Mouse (Mus musculus) embryonic facial prominence, embryonic 13.5 days (tissue): ENCODE measurements at regions not wholly inside any gene's neighbourhood (a gene's known extent, or its start where the extent isn't known, plus 50 kb on each side); places are given as distances from the start of the nearest gene placed in this dataset.
A peak's percentile ranks its signal among the peaks of the same experiment; 100 is the strongest.

Experiments used
- ATAC-seq: fragments of 200-750 bp; cut with Nextera tagmentation; 2 replicates; pipeline ENCODE4 v1.8.0; 2017; ENCODE audit warnings: low read depth; ENCODE audit not compliant: insufficient number of reproducible peaks, insufficient read depth, low FRiP score, low TSS enrichment
- H3K27ac ChIP-seq: fragments of 300-500 bp; sonication (generic); 2 replicates; pipeline ENCODE4 v1.5.1; 2015; ENCODE audit warnings: moderate library complexity, mild to moderate bottlenecking, inconsistent platforms
- H3K27me3 ChIP-seq: fragments of 300-500 bp; sonication (generic); 2 replicates; pipeline ENCODE4 v1.6.1; 2015; ENCODE audit warnings: mild to moderate bottlenecking, inconsistent platforms
- H3K36me3 ChIP-seq: fragments of 300-500 bp; sonication (generic); 2 replicates; pipeline ENCODE4 v1.6.1; 2015; ENCODE audit warnings: mild to moderate bottlenecking, inconsistent platforms
- H3K4me1 ChIP-seq: fragments of 300-500 bp; sonication (generic); 2 replicates; pipeline ENCODE4 v1.6.1; 2015; ENCODE audit warnings: inconsistent platforms
- H3K4me2 ChIP-seq: fragments of 300-500 bp; sonication (generic); 2 replicates; pipeline ENCODE4 v1.6.1; 2015; ENCODE audit warnings: moderate library complexity, mild to moderate bottlenecking, inconsistent platforms
- H3K4me3 ChIP-seq: fragments of 300-500 bp; sonication (generic); 2 replicates; pipeline ENCODE4 v1.5.1; 2015; ENCODE audit warnings: mild to moderate bottlenecking, inconsistent platforms
- H3K9ac ChIP-seq: fragments of 300-500 bp; sonication (generic); 2 replicates; pipeline ENCODE4 v1.6.1; 2015; ENCODE audit warnings: mild to moderate bottlenecking, inconsistent platforms
- H3K9me3 ChIP-seq: fragments of 300-500 bp; sonication (generic); 2 replicates; pipeline ENCODE4 v1.6.1; 2016; ENCODE audit warnings: inconsistent platforms
- WGBS: fragments of 180-500 bp; shearing (Covaris S2); methylation state at CpG from one replicate; pipeline ENCODE4 v1.1.7; 2015; ENCODE audit warnings: mixed read lengths; 5-methylcytosine and 5-hydroxymethylcytosine counted together

DNA sequence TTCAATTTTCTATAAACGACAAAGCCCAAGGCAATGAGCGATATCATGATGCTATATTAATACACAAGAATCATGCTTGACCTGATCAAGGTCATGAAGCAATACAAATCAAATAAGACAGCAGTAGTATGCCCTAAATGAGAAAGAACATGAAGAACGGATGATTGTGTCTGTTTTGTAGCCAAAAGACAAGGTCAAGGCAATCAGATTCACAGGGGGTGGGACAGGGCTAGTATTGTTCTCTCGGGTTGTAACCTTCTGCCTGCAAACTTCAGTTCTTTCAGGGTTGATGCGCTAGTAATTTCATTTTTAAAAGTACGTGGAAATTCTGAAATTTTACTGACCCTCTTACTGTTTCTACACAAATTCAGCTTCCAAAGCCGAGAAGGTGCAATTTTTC is 206.7 kb downstream of the Arl4a start:
- no peak overlapping the region for H3K27ac ChIP-seq
- ATAC-seq, result no peak
- WGBS, result 83% methylated on average over 7 of the region's 7 CpGs
- H3K4me3 ChIP-seq, result no peak overlapping the region
- H3K9ac ChIP-seq, result no peak overlapping the region
- H3K9me3 ChIP-seq, result no peaks in the 10 kb centered on the region
- H3K36me3 ChIP-seq, result no peaks in the 10 kb centered on the region
- no peaks in the 10 kb centered on the region for H3K27me3 ChIP-seq
- H3K4me1 ChIP-seq, result no peaks in the 10 kb centered on the region
- no peak overlapping the region for H3K4me2 ChIP-seq

DNA sequence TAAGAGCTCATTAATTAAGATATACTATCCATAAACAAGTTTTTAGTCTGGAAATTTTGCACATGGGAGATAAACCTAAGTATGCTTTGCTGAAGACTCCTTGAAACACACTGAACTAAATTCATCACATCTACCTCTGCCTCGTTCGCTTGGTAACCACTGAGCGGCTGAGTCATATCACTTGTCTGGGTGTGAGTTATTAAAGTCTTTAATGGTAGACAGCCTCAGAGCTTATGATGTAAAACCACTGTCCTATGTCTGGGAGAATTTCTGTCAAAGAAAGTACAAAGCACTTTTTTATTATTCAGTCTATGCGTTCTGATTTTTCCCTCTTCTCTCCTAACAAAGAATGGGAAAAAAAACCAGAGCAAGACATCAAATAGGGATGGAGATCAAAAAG is 207.3 kb downstream of the Arl4a start:
- Histone ChIP-seq H3K4me2 (no peak overlapping the region), H3K27ac (no peak overlapping the region), H3K9ac (no peak overlapping the region), H3K4me3 (no peak overlapping the region), H3K4me1 (no peaks in the 10 kb centered on the region), H3K36me3 (no peaks in the 10 kb centered on the region), H3K9me3 (no peaks in the 10 kb centered on the region), H3K27me3 (no peaks in the 10 kb centered on the region)
- WGBS, result 76% methylated on average over 4 of the region's 4 CpGs
- ATAC-seq, result no peak

DNA sequence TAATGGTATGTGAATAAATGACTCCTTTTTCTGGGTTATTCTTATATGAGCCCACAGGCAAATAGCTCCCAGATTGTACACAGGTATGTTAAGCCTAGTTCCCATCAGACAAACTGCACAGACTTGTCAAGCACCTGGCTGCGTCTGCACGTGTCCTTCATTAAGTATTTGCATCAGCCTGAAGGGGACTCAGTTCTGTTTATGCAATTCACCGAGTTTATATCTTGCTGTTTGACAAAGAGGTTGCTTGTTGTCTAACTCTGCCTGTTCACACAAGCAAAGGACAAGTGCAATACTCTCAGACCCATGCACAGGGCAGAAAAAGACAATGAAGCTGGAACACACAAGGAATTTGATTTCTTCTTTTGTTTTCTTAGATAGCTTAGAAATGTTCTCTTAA is 215.2 kb downstream of the Arl4a start:
- Histone ChIP-seq H3K4me3 (no peak overlapping the region), H3K9ac (no peak overlapping the region), H3K9me3 (no peaks in the 10 kb centered on the region), H3K27ac (0 out of 2 replicates have a peak overlapping the region, but pooled peaks have one; percentile 11), H3K27me3 (no peaks in the 10 kb centered on the region), H3K4me1 (no peaks in the 10 kb centered on the region), H3K4me2 (no peak overlapping the region), H3K36me3 (no peaks in the 10 kb centered on the region)
- no peak for ATAC-seq
- 55% methylated on average over 3 of the region's 3 CpGs for WGBS

DNA sequence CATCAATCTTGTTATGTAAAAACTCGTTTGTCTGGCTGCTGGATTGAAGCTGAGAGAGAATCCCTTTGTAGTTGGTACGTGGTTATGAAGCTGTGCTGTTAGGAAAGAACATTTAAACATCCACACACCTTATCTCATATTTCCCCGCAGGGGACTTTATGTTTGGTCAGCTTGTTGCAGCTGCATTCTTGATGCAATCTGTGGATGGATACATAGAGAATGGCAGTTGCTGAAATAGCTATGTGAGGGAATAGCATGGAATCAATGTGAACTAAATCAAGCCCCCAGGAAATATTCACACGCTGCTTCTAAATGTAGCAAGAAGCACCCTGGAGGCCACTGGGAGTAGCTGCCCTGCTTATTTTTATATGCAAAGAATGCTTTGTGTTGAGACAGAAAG is 236.3 kb downstream of the Arl4a start:
- H3K4me2 ChIP-seq, result no peak overlapping the region
- H3K4me1 ChIP-seq, result no peaks in the 10 kb centered on the region
- H3K9me3 ChIP-seq, result no peaks in the 10 kb centered on the region
- 56% methylated on average over 4 of the region's 4 CpGs for WGBS
- no peaks in the 10 kb centered on the region for H3K27me3 ChIP-seq
- H3K36me3 ChIP-seq, result no peaks in the 10 kb centered on the region
- H3K27ac ChIP-seq, result no peak overlapping the region
- no peak overlapping the region for H3K4me3 ChIP-seq
- H3K9ac ChIP-seq, result no peak overlapping the region
- no peak for ATAC-seq

DNA sequence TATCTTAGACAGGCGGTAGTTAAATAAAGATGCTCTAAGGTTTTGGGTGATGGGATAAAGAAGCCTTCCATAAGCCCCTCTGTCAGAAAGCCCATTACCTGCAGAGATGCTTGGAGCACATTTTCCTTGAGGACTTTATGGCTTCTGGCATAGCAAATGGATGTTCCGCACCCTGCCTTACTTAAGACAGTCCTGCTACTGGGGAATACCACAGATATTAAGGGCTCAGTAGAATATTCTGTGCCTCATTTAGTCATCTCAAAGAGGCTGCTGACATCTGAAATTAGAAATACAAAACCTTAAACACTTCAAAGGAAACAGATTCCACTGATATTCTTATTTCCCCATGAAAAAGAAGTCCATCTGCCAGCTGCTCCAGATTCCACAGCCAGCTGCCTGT is 240.0 kb downstream of the Arl4a start:
- H3K36me3 ChIP-seq, result no peaks in the 10 kb centered on the region
- no peaks in the 10 kb centered on the region for H3K27me3 ChIP-seq
- no peak overlapping the region for H3K4me3 ChIP-seq
- no peak overlapping the region for H3K9ac ChIP-seq
- no peak overlapping the region for H3K4me2 ChIP-seq
- no peaks in the 10 kb centered on the region for H3K4me1 ChIP-seq
- ATAC-seq, result no peak
- no peaks in the 10 kb centered on the region for H3K9me3 ChIP-seq
- WGBS, result 59% methylated on average over 2 of the region's 2 CpGs
- no peak overlapping the region for H3K27ac ChIP-seq

DNA sequence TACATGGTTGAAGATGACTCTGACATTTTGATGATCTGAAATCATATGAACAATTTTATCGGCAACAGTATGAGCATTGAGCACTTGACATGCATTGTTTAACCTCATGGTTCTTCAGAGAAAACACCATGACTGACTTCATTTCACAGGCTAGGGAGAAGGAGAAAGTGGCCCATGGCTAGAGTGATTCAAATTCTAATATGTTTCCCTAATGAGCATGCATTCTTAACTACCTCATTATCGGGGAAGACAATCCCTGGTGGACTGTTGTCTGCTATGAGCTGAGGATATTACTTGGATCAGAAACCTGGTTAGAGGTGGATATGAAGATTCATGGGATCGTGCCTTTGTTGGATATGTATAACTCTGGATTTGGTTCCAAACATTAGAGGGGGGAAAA is 240.9 kb downstream of the Arl4a start:
- H3K4me2 ChIP-seq, result no peak overlapping the region
- H3K9me3 ChIP-seq, result no peaks in the 10 kb centered on the region
- H3K4me1 ChIP-seq, result no peaks in the 10 kb centered on the region
- 89% methylated on average over 3 of the region's 3 CpGs for WGBS
- ATAC-seq, result no peak
- H3K9ac ChIP-seq, result no peak overlapping the region
- no peak overlapping the region for H3K4me3 ChIP-seq
- no peaks in the 10 kb centered on the region for H3K36me3 ChIP-seq
- H3K27me3 ChIP-seq, result no peaks in the 10 kb centered on the region
- no peak overlapping the region for H3K27ac ChIP-seq

DNA sequence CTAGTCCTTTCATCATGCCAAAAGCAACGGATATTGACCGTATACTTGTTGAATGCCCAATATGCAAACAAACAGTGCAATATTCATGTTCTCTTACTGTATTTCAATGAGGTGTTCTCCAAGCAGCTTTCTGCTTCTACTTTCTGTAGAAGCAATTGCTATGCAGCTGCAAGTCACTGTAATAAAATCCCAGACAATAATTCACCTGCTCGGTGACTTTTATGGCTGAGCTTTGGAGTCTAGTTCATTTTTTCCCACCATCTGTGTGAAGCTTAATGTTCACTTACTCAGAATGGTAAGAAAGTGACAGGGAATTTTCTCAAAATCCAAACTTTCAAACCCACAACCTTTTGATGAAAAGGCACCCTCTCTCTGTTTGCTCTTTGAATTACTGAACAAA is 252.8 kb downstream of the Arl4a start:
- Histone ChIP-seq H3K9ac (no peak overlapping the region), H3K4me1 (no peaks in the 10 kb centered on the region), H3K36me3 (no peaks in the 10 kb centered on the region), H3K9me3 (no peaks in the 10 kb centered on the region), H3K27me3 (no peaks in the 10 kb centered on the region), H3K27ac (no peak overlapping the region), H3K4me3 (no peak overlapping the region), H3K4me2 (no peak overlapping the region)
- ATAC-seq, result no peak
- WGBS, result 91% methylated on average over 3 of the region's 3 CpGs

DNA sequence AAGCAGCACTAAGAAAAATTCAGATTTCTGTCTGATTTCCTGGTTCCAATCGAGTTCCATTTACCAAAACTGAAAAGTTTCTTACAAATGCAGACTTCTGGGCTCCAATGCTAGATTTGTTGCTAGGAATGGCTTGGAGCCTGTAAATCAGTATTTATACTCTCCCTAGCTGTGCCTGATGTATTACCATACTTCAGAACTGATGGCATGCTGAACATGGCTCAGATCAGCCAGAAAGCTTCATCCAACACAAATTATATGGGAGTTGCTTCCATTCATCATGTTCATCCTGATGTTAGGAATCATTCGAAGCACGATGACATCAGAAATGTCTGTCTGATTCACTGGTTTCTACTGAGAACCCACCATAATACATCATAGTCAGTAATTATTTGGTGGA is 253.3 kb downstream of the Arl4a start:
- Histone ChIP-seq H3K27ac (no peak overlapping the region), H3K36me3 (no peaks in the 10 kb centered on the region), H3K27me3 (no peaks in the 10 kb centered on the region), H3K9ac (no peak overlapping the region), H3K4me2 (no peak overlapping the region), H3K9me3 (no peaks in the 10 kb centered on the region), H3K4me1 (no peaks in the 10 kb centered on the region), H3K4me3 (no peak overlapping the region)
- 82% methylated on average over 3 of the region's 3 CpGs for WGBS
- ATAC-seq, result no peak

DNA sequence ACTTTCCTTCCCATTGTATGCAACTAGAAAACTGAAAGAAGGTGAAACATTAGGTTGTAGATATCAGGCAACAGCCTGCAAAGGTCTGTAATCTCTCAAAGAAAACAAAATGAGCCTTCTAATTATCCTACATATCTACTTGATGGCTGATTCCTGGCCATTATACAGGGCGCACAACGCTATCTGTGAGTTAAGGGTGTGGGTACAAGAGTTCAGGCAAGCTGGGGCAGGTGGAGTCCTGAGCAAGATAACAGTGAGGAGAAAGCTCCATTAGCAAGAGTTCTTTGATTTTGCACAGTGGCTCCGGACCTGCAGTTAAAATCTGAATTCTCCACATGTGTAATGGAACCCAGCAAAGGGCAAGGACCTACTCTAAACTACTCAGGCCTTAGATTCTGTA is 261.7 kb downstream of the Arl4a start:
- no peaks in the 10 kb centered on the region for H3K27me3 ChIP-seq
- ATAC-seq, result no peak
- WGBS, result 84% methylated on average over 3 of the region's 3 CpGs
- H3K9ac ChIP-seq, result no peak overlapping the region
- no peaks in the 10 kb centered on the region for H3K4me1 ChIP-seq
- no peak overlapping the region for H3K4me2 ChIP-seq
- no peak overlapping the region for H3K27ac ChIP-seq
- H3K9me3 ChIP-seq, result no peaks in the 10 kb centered on the region
- no peak overlapping the region for H3K4me3 ChIP-seq
- no peaks in the 10 kb centered on the region for H3K36me3 ChIP-seq

DNA sequence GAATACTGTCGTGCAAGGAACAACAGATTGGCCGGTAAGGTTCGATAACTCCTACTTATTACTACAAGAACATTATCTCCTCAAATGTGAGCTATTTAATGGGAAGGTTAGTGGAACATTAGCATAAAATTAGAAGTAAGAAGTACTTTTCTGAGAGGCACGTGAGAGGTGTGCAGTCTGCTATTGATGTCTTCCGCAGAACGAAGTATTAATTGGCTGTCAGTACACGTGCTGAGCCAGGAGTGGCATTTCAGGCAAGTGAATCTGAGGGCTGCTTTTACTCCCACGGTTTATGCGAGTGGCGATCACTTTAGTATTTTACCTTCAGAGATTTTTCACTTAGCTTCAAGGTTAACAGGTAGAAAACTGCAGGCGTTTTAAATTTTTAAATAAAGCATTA is 270.8 kb downstream of the Arl4a start:
- 84% methylated on average over 11 of the region's 11 CpGs for WGBS
- H3K36me3 ChIP-seq, result no peaks in the 10 kb centered on the region
- H3K9me3 ChIP-seq, result no peaks in the 10 kb centered on the region
- ATAC-seq, result no peak
- H3K27ac ChIP-seq, result no peak overlapping the region
- no peak overlapping the region for H3K9ac ChIP-seq
- no peak overlapping the region for H3K4me3 ChIP-seq
- H3K4me2 ChIP-seq, result no peak overlapping the region
- no peaks in the 10 kb centered on the region for H3K27me3 ChIP-seq
- H3K4me1 ChIP-seq, result no peaks in the 10 kb centered on the region

DNA sequence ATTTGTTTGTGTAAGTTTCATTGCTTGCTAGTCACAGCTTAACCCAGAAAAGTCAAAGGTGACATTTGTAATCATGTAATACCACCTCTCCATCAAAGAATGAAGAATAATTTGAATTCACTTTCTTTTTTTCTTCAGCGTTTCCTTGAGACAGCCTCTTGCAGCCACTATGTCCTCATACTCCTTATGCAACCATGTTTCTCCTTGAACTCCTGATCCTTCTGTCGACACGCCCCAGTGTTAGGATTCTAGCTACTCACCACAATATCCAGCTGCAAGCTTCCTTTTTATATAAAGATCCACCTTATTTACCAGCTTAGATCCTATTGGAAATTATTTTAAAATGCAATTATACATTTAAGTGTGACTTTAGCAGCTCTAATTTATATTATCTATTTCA is 274.3 kb downstream of the Arl4a start:
- Histone ChIP-seq H3K27me3 (no peaks in the 10 kb centered on the region), H3K36me3 (no peaks in the 10 kb centered on the region), H3K9me3 (no peaks in the 10 kb centered on the region), H3K4me1 (no peaks in the 10 kb centered on the region; the same call in 1 of the 2 replicates), H3K9ac (no peak overlapping the region), H3K27ac (no peak overlapping the region), H3K4me3 (no peak overlapping the region), H3K4me2 (no peak overlapping the region)
- no peak for ATAC-seq
- WGBS, result 85% methylated on average over 3 of the region's 3 CpGs

DNA sequence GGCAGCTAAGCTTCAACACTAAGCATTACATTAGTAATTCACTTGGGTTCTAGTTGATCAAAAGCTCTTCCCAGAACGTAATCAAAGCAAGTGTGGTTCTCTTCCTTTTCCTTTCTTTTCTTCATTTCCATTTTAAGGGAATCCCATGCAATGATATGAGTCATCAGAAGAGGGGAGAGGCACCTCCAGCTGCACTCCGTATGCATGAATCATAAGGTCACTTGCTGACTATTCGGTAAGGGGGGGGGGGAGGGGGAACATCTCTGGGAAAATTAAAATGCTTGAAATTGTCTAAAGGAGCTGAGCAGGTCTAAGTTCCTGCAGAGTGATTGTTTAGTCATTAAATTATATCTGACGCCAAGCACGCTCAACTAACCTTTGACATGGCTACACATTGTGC is 275.9 kb downstream of the Arl4a start:
- Histone ChIP-seq H3K9ac (no peak overlapping the region), H3K4me1 (no peaks in the 10 kb centered on the region; the same call in 1 of the 2 replicates), H3K36me3 (no peaks in the 10 kb centered on the region), H3K27ac (no peak overlapping the region), H3K27me3 (no peaks in the 10 kb centered on the region), H3K9me3 (no peaks in the 10 kb centered on the region), H3K4me2 (no peak overlapping the region), H3K4me3 (no peak overlapping the region)
- WGBS, result 69% methylated on average over 5 of the region's 5 CpGs
- no peak for ATAC-seq

DNA sequence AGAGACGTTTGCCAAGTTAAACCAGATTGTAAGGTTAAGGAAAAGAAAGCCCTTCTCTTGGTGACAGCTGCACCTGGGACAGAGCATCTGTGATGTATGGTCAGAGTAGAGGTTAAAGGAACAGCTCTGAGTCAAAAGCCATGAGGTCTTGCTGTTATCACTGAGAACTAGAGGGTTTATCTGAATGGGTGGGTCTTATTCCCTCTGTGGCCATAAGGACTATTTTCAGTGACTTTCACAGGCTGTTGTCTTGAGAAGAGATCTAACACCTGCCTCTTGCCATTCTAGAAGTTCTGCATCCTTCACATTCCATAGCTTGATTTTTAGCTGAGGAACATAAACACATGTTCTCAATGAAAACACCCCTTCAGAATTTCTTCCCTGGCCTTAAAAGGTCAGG is 276.5 kb downstream of the Arl4a start:
- Histone ChIP-seq H3K9ac (no peak overlapping the region), H3K27ac (no peak overlapping the region), H3K36me3 (no peaks in the 10 kb centered on the region), H3K27me3 (no peaks in the 10 kb centered on the region), H3K4me3 (no peak overlapping the region), H3K9me3 (no peaks in the 10 kb centered on the region), H3K4me2 (no peak overlapping the region), H3K4me1 (no peaks in the 10 kb centered on the region; the same call in 1 of the 2 replicates)
- WGBS, result 60% methylated on average over 1 of the region's 1 CpGs
- no peak for ATAC-seq
